Mouse (Mus musculus) central nervous system, embryonic 11.5 days (tissue): ENCODE measurements around the gene Rc3h2. TPM values are rescaled to one million over a fixed set of nuclear protein-coding genes. Genes with fewer than 3 reads are reported as not detected.

Experiments used
- polyA plus RNA-seq: library from polyadenylated mRNA; depleted of rRNA; stranded (reverse); fragments of >200 nt; gene quantifications from 2 replicates; pipeline ENCODE4 v1.2.3, GENCODE M21; 2012; rRNA removed

Rc3h2 gene
- polyA plus RNA-seq = 16.1 and 31.4 TPM in 2 replicates

GRCm38 (mm10) chr2:37422306-37423304 is at the start of gene Rc3h2:
Rc3h2 (minus strand) TSS chr2:37422903.

DNA sequence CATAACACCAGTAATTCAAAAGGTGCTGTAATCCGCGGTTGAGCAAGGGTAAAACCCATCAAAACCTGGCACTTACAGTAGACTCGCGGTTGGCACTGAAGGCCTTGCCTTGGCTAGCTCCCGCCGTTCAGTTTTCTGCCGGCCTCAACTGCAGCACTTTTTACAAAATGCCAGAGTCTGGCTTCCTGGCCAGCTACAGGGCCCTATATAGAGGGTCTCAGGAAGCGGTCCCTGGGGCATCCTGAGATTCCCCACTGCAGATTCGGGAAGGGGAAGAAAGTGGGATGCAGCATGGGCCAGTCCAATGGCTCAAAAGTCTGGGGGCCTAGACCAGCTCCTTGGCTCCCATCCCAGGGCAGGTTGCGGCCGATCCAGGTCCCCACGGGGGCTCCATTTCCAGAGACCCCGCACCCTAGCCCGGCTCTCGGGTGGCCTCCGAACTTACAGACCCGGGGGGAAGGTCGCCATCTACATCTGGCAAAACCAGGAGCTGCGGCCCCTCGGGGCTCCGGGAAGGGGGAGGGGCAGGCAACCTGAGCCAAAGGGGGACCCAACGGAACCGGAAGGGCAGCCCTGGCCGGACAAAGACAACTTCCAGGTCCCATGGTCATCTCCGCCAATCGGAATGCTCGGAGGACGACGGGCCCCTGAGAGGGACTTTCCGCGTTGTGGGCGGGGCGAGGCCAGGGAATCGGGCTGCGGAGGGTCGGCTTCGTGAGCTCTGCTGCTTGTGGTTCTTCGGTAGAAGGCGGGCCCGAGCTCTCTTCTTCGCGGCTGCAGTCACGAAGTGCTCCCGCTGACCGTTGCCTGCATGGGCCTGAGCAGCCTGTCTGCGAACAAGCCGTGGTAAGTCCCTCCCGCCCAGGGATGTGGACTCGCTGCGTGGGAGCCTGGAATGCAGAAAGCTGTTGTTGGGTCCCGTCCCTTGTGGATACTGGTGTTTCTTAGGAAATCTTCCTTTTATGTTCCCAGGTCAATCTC is 20.2 kb upstream of the Rc3h2 start, which contains the start of the genes Zbtb26, Zbtb6 and Rabgap1:
Zbtb26 (minus strand) TSS at position 525 of the 981 bp plus-strand sequence.
Zbtb6 (minus strand) TSS at position 561 of the 981 bp plus-strand sequence.
Rabgap1 (plus strand) TSS at position 669 of the 981 bp plus-strand sequence.

DNA sequence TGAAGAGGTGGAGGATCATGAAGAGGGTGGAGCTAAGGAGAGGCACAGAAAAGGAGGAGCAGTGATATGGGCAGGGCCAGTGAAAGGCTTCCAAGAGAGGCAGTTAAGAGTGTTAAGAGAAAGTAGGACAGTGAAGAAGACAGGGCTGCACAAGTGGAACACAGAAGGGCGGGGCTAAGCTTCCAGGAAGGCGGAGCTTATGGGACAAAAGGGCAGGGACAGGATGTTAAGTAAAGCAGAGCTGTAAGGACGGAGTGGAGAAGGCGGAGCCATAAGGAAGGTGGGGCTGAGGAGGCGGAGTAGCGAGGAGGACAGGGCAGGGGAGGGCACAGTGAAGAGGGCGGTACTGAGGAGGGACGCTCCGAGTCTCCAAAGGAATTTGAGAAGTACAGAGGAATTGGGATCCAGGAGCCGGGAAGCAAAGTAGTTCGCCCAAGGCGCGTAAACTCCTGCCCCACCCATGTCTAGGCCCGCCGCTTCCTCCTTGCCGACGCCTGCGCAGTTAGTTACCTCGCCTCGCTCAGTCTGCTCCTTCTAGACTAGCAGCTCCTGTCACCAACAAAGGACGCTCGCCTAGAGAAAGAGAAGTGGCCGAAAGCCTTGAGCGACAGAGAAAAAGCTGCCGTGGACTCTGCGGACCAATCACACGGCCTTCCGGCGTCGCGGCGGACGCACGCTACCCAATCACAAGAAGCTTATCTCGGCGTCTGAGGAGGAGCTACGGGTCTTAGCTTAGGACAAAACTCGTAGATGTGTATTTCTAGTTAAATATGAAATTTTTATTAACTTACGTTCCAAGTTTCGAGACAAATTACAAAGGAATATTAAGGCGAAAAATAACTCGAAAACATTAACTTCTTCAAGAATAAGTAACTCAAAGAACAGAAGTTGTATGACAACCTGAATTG is 63.8 kb downstream of the Rc3h2 start, which contains the start of gene Pdcl:
Pdcl (minus strand) TSS at position 700 of the 908 bp plus-strand sequence.

GRCm38 (mm10) chr2:37326215-37326614 is 96.5 kb downstream of the Rc3h2 start, which contains the start of gene Olfr368:
Olfr368 (plus strand) TSS chr2:37326515.

Other genes starting within 250 kb of the Rc3h2 start
- gene Olfr365, start 234.7 kb downstream of the Rc3h2 start, polyA plus RNA-seq = not detected in 2 replicates
- gene Olfr366, start 211.3 kb downstream of the Rc3h2 start, polyA plus RNA-seq = not detected in 2 replicates
- gene Olfr368, start 96.4 kb downstream of the Rc3h2 start, polyA plus RNA-seq = not detected in 2 replicates
- 52.6 and 80.6 TPM in 2 replicates for gene Pdcl, start 63.6 kb downstream of the Rc3h2 start, polyA plus RNA-seq
- gene Zbtb26, start 20.2 kb upstream of the Rc3h2 start, polyA plus RNA-seq = 8.9 and 14.4 TPM in 2 replicates
- 8.0 and 12.5 TPM in 2 replicates for gene Zbtb6, start 20.3 kb upstream of the Rc3h2 start, polyA plus RNA-seq
- 48.6 and 61.7 TPM in 2 replicates for gene Rabgap1, start 20.4 kb upstream of the Rc3h2 start, polyA plus RNA-seq
- gene Gpr21, start 93.4 kb upstream of the Rc3h2 start, polyA plus RNA-seq = 0.64 and 1.1 TPM in 2 replicates